Mouse (Mus musculus): ENCODE results near the gene Oas1h.
"Not testable (repeated sequence)": the region's sequence is repeated elsewhere in the genome, so short reads cannot be mapped to it uniquely, and the experiment has no call there.

Oas1h gene

GRCm38 (mm10) chr5:120861121-120861520 lies at the start of gene Oas1h:
Oas1h (plus strand) TSS chr5:120861421.
- in situ Hi-C loops (cut with MboI), result no loop called here

GRCm38 (mm10) chr5:120811951-120812819 lies 49.0 kb upstream of the Oas1h start, which contains the start of gene Oas1c:
Oas1c (minus strand) TSS chr5:120812514.
- in situ Hi-C loops (cut with MboI), result no loop called here

GRCm38 (mm10) chr5:120813023-120813422 lies 48.2 kb upstream of the Oas1h start:
- in situ Hi-C loops (cut with MboI), result no loop called here

GRCm38 (mm10) chr5:120815949-120816348 lies 45.3 kb upstream of the Oas1h start:
- in situ Hi-C loops (cut with MboI), result no loop called here

- in situ Hi-C loops (cut with MboI), result no loop called here
Measured at GRCm38 (mm10) chr5:120818999-120819398, 42.2 kb upstream of the Oas1h start.

GRCm38 (mm10) chr5:120831031-120831430 lies 30.2 kb upstream of the Oas1h start:
- in situ Hi-C loops (cut with MboI), result no loop called here

- in situ Hi-C loops (cut with MboI), result no loop called here
Measured at GRCm38 (mm10) chr5:120833335-120834280, 27.6 kb upstream of the Oas1h start.

GRCm38 (mm10) chr5:120836731-120837585 lies 24.3 kb upstream of the Oas1h start:
- in situ Hi-C loops (cut with MboI), result no loop called here

GRCm38 (mm10) chr5:120844713-120845112 lies 16.5 kb upstream of the Oas1h start:
- in situ Hi-C loops (cut with MboI), result no loop called here

GRCm38 (mm10) chr5:120847067-120847466 lies 14.2 kb upstream of the Oas1h start, which contains the start of gene Oas1f:
Oas1f (plus strand) TSS chr5:120847367.
- in situ Hi-C loops (cut with MboI), result no loop called here

- in situ Hi-C loops (cut with MboI), result no loop called here
Measured at GRCm38 (mm10) chr5:120849601-120850136, 11.6 kb upstream of the Oas1h start.

- in situ Hi-C loops (cut with MboI), result no loop called here
Measured at GRCm38 (mm10) chr5:120859241-120859640, 2.0 kb upstream of the Oas1h start.

- in situ Hi-C loops (cut with MboI), result no loop called here
Measured at GRCm38 (mm10) chr5:120865336-120865860, 4.2 kb downstream of the Oas1h start.

GRCm38 (mm10) chr5:120869436-120870015 lies 8.3 kb downstream of the Oas1h start:
- in situ Hi-C loops (cut with MboI), result no loop called here

GRCm38 (mm10) chr5:120870081-120870480 lies 8.9 kb downstream of the Oas1h start:
- in situ Hi-C loops (cut with MboI), result no loop called here

- in situ Hi-C loops (cut with MboI), result no loop called here
Measured at GRCm38 (mm10) chr5:120870782-120871181, 9.6 kb downstream of the Oas1h start.

GRCm38 (mm10) chr5:120871469-120871868 lies 10.2 kb downstream of the Oas1h start:
- in situ Hi-C loops (cut with MboI), result no loop called here

- in situ Hi-C loops (cut with MboI), result not testable (repeated sequence)
Measured at GRCm38 (mm10) chr5:120876839-120877238, 15.6 kb downstream of the Oas1h start.

GRCm38 (mm10) chr5:120877407-120877806 lies 16.2 kb downstream of the Oas1h start:
- in situ Hi-C loops (cut with MboI), result not testable (repeated sequence)

GRCm38 (mm10) chr5:120878803-120879202 lies 17.6 kb downstream of the Oas1h start:
- in situ Hi-C loops (cut with MboI), result not testable (repeated sequence)

All from mature B cell (primary cell).